Mouse (Mus musculus): ENCODE data around the gene Lpp. TPM values are rescaled to one million over a fixed set of nuclear protein-coding genes. Genes with fewer than 3 reads are reported as not detected.

Lpp gene
- polyA plus RNA-seq, 1 experiment = 256 TPM

- TF ChIP-seq CTCF (IDR thresholded peaks at IDR 0.05; ENCODE audit: borderline replicate concordance, insufficient read depth, low read length) = no peak
- no peak for TF ChIP-seq POLR2A (IDR thresholded peaks at IDR 0.05; ENCODE audit: low read depth, low read length)
- Histone ChIP-seq H3K27ac (ENCODE audit: insufficient read depth, low read length) (no peak overlapping the region), H3K4me1 (ENCODE audit: control insufficient read depth, insufficient read depth, low read length) (peaks cover 2% of the 10 kb centered on the region), H3K4me3 (ENCODE audit: insufficient read depth, low read length) (no peak overlapping the region)
These were observed 149.6 kb downstream of the Lpp start for GRCm38 (mm10) chr16:24542864-24543263.

GRCm38 (mm10) chr16:24545366-24545765 lies 152.1 kb downstream of the Lpp start:
- Histone ChIP-seq H3K4me1 (ENCODE audit: control insufficient read depth, insufficient read depth, low read length) (peaks cover 2% of the 10 kb centered on the region; the same call in 1 of the 2 replicates), H3K4me3 (ENCODE audit: insufficient read depth, low read length) (no peak overlapping the region), H3K27ac (ENCODE audit: insufficient read depth, low read length) (no peak overlapping the region)
- TF ChIP-seq CTCF (IDR thresholded peaks at IDR 0.05; ENCODE audit: borderline replicate concordance, insufficient read depth, low read length) = no peak
- TF ChIP-seq POLR2A (IDR thresholded peaks at IDR 0.05; ENCODE audit: low read depth, low read length) = no peak

- Histone ChIP-seq H3K27ac (ENCODE audit: insufficient read depth, low read length) (no peak overlapping the region), H3K4me3 (ENCODE audit: insufficient read depth, low read length) (no peak overlapping the region), H3K4me1 (ENCODE audit: control insufficient read depth, insufficient read depth, low read length) (peaks cover 2% of the 10 kb centered on the region)
- TF ChIP-seq CTCF (IDR thresholded peaks at IDR 0.05; ENCODE audit: borderline replicate concordance, insufficient read depth, low read length) (no peak), POLR2A (IDR thresholded peaks at IDR 0.05; ENCODE audit: low read depth, low read length) (no peak)
These were observed 165.2 kb downstream of the Lpp start for GRCm38 (mm10) chr16:24558458-24558857.

- Histone ChIP-seq H3K4me1 (ENCODE audit: control insufficient read depth, insufficient read depth, low read length) (peaks cover 10% of the 10 kb centered on the region), H3K27ac (ENCODE audit: insufficient read depth, low read length) (peak overlapping the region; percentile 20; the same call in 1 of the 2 replicates), H3K4me3 (ENCODE audit: insufficient read depth, low read length) (no peak overlapping the region)
- TF ChIP-seq CTCF (IDR thresholded peaks at IDR 0.05; ENCODE audit: borderline replicate concordance, insufficient read depth, low read length) (no peak), POLR2A (IDR thresholded peaks at IDR 0.05; ENCODE audit: low read depth, low read length) (no peak)
These were observed 166.5 kb downstream of the Lpp start for GRCm38 (mm10) chr16:24559811-24560210.

GRCm38 (mm10) chr16:24560998-24561397 lies 167.7 kb downstream of the Lpp start:
- Histone ChIP-seq H3K4me3 (ENCODE audit: insufficient read depth, low read length) (no peak overlapping the region), H3K4me1 (ENCODE audit: control insufficient read depth, insufficient read depth, low read length) (peaks cover 17% of the 10 kb centered on the region), H3K27ac (ENCODE audit: insufficient read depth, low read length) (no peak overlapping the region; the same call in 1 of the 2 replicates)
- TF ChIP-seq POLR2A (IDR thresholded peaks at IDR 0.05; ENCODE audit: low read depth, low read length) (no peak), CTCF (IDR thresholded peaks at IDR 0.05; ENCODE audit: borderline replicate concordance, insufficient read depth, low read length) (no peak)

- peaks cover 22% of the 10 kb centered on the region for H3K4me1 ChIP-seq (ENCODE audit: control insufficient read depth, insufficient read depth, low read length)
- no peak for TF ChIP-seq CTCF (IDR thresholded peaks at IDR 0.05; ENCODE audit: borderline replicate concordance, insufficient read depth, low read length)
- no peak for TF ChIP-seq POLR2A (IDR thresholded peaks at IDR 0.05; ENCODE audit: low read depth, low read length)
- no peak overlapping the region for H3K27ac ChIP-seq (ENCODE audit: insufficient read depth, low read length)
- no peak overlapping the region for H3K4me3 ChIP-seq (ENCODE audit: insufficient read depth, low read length)
These were observed 168.3 kb downstream of the Lpp start for GRCm38 (mm10) chr16:24561602-24562001.

- Histone ChIP-seq H3K4me1 (ENCODE audit: control insufficient read depth, insufficient read depth, low read length) (peaks cover 30% of the 10 kb centered on the region), H3K4me3 (ENCODE audit: insufficient read depth, low read length) (no peak overlapping the region), H3K27ac (ENCODE audit: insufficient read depth, low read length) (peak overlapping the region; percentile 44; the same call in 1 of the 2 replicates)
- no peak for TF ChIP-seq POLR2A (IDR thresholded peaks at IDR 0.05; ENCODE audit: low read depth, low read length)
- TF ChIP-seq CTCF (IDR thresholded peaks at IDR 0.05; ENCODE audit: borderline replicate concordance, insufficient read depth, low read length) = no peak
These were observed 172.0 kb downstream of the Lpp start for GRCm38 (mm10) chr16:24565311-24565710.

GRCm38 (mm10) chr16:24566277-24566676 lies 173.0 kb downstream of the Lpp start:
- H3K4me1 ChIP-seq (ENCODE audit: control insufficient read depth, insufficient read depth, low read length) = peaks cover 30% of the 10 kb centered on the region
- H3K4me3 ChIP-seq (ENCODE audit: insufficient read depth, low read length) = no peak overlapping the region
- no peak for TF ChIP-seq POLR2A (IDR thresholded peaks at IDR 0.05; ENCODE audit: low read depth, low read length)
- TF ChIP-seq CTCF (IDR thresholded peaks at IDR 0.05; ENCODE audit: borderline replicate concordance, insufficient read depth, low read length) = no peak
- H3K27ac ChIP-seq (ENCODE audit: insufficient read depth, low read length) = peak overlapping the region; percentile 62

- H3K27ac ChIP-seq (ENCODE audit: insufficient read depth, low read length) = no peak overlapping the region
- H3K4me3 ChIP-seq (ENCODE audit: insufficient read depth, low read length) = no peak overlapping the region
- H3K4me1 ChIP-seq (ENCODE audit: control insufficient read depth, insufficient read depth, low read length) = peaks cover 30% of the 10 kb centered on the region
- TF ChIP-seq CTCF (IDR thresholded peaks at IDR 0.05; ENCODE audit: borderline replicate concordance, insufficient read depth, low read length) = no peak
- no peak for TF ChIP-seq POLR2A (IDR thresholded peaks at IDR 0.05; ENCODE audit: low read depth, low read length)
These were observed 174.3 kb downstream of the Lpp start for GRCm38 (mm10) chr16:24567562-24567961.

GRCm38 (mm10) chr16:24568061-24568460 lies 174.8 kb downstream of the Lpp start:
- H3K4me1 ChIP-seq (ENCODE audit: control insufficient read depth, insufficient read depth, low read length) = peaks cover 30% of the 10 kb centered on the region
- no peak overlapping the region for H3K27ac ChIP-seq (ENCODE audit: insufficient read depth, low read length)
- TF ChIP-seq POLR2A (IDR thresholded peaks at IDR 0.05; ENCODE audit: low read depth, low read length) = no peak
- no peak for TF ChIP-seq CTCF (IDR thresholded peaks at IDR 0.05; ENCODE audit: borderline replicate concordance, insufficient read depth, low read length)
- no peak overlapping the region for H3K4me3 ChIP-seq (ENCODE audit: insufficient read depth, low read length)

- Histone ChIP-seq H3K4me3 (ENCODE audit: insufficient read depth, low read length) (no peak overlapping the region), H3K27ac (ENCODE audit: insufficient read depth, low read length) (no peak overlapping the region), H3K4me1 (ENCODE audit: control insufficient read depth, insufficient read depth, low read length) (peaks cover 22% of the 10 kb centered on the region)
- TF ChIP-seq POLR2A (IDR thresholded peaks at IDR 0.05; ENCODE audit: low read depth, low read length) (no peak), CTCF (IDR thresholded peaks at IDR 0.05; ENCODE audit: borderline replicate concordance, insufficient read depth, low read length) (no peak)
These were observed 176.4 kb downstream of the Lpp start for GRCm38 (mm10) chr16:24569681-24570080.
